Mouse (Mus musculus) naive thymus-derived CD4-positive, alpha-beta T cell, adult 2 months (primary cell): ENCODE data around the gene Kdm2b.
A peak's percentile ranks its signal among the peaks of the same experiment; 100 is the strongest.

Source experiments
- DNase-seq: peaks from one replicate; pipeline ENCODE4 v3.0.0-alpha.2; 2011; ENCODE audit warnings: low read depth

The Kdm2b gene

DNA sequence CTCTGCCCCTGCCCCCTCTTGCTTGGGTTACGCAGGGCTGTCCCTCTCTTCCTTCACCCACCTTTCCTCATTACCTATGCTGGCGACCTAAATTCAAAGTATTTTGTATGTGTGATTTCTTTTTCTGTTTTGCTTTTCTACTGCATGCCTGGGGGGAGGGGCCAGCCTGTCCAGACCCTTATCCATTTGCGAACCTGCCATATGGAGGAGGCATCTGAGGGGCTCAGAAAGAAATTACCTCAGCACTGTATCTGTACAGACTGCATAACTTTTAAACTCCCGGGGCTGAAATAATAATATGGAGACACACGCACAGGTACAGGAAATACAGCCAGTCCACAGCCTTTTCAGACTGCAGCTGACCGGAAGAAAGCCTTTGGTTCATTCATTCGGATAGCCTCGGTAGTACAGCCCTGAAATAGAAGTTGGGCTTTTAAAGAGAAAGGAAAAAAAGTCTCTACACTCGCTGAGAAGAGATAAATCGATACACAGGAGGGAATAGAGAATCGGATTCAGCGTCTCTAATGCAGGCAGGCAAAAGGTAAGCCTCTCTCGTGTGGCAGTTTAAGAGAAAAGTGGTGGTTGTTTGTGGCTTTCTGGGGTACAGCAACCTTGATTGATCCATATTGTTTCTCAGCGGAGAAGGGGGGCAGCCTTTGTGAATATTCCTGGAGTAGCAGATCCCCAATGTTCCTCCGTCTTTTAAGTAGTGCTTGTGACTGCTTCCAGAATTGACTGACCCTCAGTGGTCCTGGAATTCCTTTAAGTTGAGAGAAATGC is at the start of gene Kdm2b:
Gene Kdm2b (minus strand): TSS at position 273 of the 780 bp plus-strand sequence.
- DNase-seq = peak; percentile 77

DNA sequence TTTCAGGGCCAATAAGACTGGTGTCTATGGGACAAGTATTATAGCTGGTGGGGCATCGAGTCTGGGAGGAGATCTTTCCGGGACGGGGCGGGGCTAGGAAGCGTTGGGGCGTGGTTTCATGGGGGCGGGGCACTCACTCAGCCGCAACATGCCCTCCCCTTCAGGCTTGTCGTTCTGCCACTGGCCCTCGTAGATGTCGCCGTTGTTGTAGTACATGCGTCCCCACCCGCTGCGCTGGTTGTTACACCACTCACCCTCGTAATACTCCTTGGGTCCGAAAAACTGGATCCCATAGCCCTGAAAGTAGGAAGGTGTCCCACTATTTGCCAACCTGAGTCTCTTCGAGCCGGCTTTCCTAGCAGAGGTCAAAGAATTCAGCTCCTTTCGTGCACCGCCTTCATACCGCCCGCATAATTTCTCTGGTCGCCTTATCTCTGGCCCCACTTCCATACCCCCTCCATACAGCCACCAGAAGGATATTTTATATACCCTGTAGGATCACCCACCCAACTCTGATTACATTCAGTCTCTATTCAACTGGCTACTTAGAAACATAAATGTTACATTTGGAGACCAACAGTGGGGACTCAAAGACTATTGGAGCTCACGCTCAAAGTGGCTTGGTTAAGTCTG is 49.6 kb upstream of the Kdm2b start:
- DNase-seq = peak; percentile 89

DNA sequence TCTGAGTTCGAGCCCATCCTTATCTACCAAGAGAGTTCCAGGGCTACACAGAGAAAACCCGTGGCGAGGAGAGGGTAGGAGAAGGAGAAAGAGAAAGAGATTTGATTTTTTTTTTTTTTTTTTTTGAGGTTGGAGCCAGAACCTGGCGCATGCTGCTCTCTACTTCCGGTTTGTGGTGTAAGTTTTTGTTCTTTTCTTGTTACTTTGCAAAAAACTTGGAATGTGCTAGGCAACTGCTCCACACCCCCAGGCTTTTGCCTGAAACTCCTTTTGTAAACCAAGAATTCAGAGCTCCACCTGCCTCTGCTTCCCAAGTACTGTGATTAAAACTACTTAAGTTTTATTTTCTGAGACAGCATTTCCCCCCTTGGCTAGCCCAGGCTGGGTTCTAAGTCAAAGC is 48.5 kb upstream of the Kdm2b start:
- peak; percentile 62 for DNase-seq

DNA sequence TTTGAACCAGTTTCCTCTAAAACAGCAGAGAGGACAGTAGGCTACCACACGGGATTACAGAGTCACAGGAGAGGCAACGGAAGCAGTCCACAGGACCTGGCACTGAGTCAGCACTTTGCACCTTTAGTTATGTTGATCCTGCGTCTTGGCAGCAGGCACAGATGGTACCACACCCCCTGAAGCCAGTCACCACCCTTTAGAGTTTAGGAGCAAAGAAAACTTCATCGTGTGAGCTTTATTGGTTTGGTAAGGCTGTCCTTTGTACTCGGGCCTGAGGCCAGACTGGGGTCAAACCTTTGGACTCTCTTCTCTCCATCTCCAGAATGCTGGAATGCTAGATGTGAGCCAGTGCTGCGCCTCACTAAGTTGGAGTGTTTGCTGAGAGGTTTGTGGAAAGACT is 45.9 kb upstream of the Kdm2b start:
- no peak for DNase-seq

DNA sequence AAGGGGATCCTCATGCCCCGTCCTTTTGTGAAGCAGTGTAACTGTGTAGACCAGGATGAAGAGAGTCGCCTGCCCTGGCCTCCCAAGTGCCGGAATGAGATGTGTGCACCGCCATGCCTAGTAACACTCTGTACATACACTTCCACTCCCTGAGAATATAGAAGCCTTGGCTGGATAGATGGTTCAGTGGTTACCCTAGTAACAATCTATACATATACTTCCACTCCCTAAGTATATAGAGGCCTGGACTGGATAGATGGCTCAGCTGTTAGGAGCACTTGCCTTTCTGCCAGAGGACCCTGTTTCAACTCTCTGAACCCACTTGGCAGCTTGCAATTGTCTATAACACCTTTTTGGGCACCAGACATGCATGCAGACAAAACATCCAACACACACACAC is 45.5 kb upstream of the Kdm2b start:
- DNase-seq = no peak

DNA sequence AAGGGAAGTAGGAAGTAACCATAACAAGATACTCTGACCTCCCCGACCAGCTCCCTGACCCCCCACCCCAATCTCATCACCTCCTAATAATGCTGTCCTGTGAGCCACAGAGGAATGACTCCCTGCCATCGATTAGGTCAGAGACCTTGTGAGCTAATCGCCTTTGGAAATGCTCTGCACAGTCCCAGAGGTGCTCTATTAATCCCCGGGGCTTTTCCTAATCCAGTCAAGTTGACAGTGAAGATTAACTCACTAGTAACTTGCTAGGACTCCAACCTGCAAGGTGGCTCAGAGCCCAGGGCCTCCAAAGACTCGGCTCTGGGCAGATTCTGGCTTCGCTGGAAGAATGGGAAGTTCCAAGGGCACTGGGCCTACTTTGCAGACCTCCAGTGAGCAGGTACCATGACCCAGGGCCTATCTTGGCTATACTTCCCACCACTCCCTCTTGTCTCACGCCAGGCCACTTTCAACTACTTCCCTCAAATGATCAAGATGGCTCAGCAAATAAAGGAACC is 44.1 kb upstream of the Kdm2b start:
- no peak for DNase-seq

DNA sequence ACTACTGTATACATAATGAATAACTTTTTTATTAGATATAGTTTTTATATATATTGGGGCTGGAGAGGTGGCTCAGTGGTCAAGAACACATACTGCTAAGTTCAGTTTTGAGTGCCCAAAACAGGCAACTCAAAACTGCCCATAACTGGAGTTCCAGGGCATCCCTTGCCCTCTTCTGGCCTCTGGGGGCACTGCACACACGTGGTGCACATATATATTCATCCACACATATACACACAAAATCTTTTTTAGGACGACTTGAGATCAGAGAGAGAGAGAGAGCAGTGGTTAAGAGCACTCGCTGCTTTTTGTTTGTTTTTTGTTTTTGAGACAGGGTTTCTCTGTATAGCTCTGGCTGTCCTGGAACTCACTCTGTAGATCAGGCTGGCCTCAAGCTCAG is 41.7 kb upstream of the Kdm2b start:
- DNase-seq = no peak

DNA sequence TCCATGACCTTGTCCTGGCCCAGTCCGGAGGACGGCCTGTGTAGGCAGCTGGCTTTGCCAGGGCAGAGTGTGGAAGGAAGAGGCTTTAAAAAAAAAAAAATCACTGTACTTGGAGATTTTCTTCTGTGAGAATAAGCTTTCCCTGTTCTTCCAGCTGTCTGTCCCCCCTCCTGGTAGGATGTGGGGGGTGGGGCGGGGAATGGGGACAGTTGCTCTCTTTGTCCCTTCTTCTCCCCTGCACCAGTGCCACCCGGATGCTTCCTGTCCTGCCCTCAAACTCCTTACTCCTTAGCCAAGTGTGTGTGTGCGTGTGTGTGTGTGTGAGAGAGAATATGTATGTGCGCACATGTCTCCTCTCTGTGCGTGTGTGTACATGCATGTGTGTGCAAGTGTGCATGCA is 40.1 kb upstream of the Kdm2b start:
- DNase-seq = no peak

DNA sequence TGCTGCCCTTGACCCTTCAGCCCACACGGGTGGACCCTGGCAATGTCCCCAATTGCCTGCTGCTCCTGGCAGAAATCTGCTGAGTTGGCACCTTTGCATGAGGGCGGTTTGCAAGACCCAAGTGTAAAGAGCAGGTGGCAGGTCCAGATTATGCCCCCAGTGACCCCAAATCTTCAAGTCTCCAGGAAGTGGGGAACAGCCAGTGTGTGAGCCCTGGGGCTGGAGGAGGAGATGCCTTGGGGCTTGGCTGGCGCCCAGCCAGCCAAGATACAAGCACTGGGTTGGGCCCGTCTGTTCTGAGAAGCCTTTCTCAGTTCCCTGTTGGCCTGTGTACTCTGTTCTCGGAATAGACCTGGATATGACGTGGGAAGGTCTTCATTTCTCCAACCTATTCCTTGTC is 37.8 kb upstream of the Kdm2b start:
- no peak for DNase-seq

DNA sequence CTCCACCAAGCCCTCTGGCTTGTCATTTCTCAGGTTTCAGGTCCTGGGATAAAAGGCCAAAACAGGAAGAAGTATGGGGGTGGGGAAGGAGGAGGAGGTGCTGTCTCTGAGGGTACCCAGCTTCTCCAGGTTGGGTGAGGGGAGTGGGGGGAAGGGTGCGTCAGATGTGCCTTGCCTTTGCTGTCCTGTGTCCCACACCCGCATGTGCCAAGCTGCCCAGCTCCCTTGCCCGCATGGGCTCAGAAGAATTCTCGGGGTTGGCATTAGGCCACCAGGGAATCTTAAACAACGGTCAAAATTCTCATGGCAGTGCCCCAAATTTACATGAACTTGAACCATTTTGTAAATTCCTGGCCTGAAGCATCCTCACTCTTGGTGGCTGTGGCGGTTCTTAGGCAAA is 36.8 kb upstream of the Kdm2b start:
- DNase-seq = no peak

DNA sequence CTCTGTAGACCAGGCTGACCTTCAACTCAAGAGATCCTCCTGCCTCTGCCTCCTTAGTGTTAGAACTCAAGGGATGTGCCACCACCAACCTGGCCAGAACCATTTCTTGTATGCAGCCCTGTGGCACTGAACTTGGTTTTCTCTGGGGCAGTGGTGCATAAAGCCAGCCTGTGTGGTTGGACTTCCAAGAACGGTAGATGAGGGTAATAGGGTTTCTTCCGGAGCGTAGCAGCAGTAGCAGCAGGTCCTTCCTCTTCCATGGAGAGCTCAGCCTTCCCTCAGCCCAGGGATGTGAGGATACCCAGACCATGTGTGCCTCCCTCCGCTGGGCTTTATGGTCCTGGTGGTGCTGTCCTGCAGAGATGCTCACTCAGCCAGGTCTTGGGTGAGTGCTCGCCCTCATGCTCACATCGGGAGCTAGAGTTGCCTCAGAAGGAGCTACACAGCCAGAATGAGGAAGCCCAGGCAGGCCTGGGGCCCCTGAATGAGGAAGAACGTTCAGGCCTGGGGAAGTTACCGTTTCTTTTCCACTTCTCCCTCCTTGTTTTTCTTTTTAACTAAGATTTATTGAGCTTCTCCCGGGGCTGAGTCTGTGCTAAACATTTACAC is 35.4 kb upstream of the Kdm2b start:
- no peak for DNase-seq

DNA sequence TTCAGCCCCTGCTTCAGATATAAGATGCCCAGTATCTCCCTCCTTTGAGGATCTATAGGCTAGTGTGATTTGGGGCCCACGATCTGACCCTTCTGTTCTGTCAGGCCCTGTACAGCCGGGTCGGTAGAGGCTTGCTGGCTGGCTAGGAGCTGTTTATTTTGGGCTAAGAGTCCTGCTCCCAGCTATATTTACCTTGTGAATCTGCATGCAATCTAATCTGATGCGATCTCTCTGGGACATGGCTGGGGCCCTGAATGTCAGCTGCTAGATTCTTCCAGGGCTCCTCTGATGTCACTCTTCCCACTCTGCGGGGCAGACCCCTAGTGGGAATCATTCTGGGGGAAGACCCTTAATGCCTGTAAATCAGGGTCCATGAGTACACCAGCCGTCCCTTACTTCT is 34.7 kb upstream of the Kdm2b start:
- no peak for DNase-seq

DNA sequence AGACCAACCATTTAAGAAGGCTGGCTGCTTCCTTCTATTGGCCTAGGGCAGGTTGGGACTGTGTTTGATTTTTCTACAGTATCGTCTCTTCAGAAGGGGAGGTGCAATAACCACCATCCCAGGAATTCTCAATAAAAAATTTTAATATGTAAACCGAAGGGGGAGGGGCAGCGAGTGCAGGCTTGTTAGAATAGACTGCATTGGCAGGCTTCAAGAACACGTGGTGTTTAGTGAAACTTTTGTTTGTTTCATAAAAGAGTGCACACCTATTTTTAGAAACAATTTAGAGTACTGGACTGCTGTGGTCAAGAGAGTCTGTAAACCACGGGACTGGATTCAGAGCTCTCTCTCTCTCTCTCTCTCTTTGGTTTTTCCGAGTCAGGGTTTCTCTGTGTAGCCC is 33.4 kb upstream of the Kdm2b start:
- DNase-seq = no peak

DNA sequence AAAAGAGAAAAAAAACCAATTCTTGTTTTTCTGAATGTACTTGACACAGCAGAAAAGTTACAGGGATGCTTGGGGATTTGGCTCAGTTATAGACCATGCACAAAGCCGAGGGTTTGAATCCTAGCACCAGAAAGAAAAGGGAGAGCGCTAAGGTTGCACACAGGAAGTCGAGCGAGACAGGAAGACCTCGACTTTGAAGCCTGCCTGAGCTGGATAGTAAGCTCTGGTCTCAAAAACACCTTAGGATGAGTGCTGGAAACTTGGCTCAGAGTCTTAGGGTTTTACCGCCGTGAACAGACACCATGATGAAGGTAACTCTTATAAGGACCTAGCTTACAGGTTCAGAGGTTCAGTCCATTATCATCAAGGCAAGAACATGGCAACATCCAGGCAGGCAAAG is 31.8 kb upstream of the Kdm2b start:
- DNase-seq = peak; percentile 74

DNA sequence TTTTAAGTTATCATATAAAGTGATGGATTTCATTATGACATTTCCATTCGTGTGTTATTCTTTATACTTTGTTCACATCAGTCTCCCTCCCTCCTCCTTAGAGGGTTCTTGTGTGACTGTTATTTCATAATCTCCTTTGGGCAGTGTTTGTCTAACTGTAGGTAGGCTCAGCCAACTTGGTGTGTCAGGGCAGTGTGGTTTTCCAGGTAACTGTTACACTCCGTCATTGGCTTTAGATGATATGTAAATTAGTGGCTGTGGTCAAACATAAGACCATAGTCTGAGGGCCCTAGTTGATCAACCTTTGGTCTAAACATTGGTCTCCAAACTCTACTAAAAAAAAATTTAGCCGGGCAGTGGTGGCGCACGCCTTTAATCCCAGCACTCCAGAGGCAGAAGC is 30.8 kb upstream of the Kdm2b start:
- no peak for DNase-seq

DNA sequence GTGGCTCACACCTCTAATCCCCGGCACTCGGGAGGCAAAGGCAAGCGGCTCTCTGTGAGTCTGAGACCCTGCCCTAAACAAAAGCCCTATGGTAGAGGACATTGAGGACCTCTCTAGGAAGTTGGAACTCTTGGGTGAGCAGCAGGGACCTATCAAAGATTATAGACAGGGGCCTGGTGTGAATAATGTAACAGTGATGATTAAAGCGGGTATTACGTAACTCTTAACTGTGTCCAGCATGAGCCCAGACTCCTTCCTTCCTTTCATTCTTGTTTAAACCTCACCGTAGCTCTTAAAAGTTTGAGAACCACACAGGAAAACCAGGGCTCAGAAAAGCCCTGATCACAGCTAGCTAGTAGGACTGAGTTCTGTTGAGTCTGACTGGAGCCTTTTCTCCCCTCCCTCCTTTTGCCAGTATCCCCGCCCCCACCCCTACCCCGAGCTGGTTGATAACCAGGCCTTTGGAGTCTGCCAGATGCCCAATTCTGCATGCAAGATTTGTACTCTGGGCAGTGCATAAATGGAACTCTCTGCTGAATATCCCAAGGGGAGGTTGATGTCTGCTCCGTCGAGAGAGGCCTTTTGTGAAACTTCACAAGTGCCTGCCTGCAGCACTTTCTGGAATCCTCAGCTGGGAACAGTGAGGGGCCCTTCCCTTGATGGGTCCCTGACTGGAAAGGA is 29.9 kb upstream of the Kdm2b start:
- peak; percentile 55 for DNase-seq

DNA sequence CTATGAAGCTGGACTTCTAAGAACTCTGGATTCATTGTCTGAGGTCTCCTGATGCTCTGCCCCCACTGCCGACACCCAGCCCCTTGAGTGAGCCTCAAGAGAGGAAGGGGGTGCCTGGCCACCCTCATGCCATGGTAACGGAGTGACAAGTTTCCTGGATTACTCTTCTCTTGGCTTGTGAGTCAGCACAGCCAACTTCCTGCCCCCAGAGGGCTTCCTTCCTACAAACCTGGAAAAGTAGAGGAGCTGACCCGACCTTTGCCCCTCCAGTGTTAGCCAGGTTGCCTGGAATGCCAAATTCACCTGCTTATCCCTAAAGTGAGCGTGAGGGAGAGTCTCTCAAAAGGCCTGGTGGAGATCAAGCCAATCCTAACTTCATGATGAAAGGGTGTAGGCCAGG is 27.9 kb upstream of the Kdm2b start:
- peak; percentile 48 for DNase-seq

DNA sequence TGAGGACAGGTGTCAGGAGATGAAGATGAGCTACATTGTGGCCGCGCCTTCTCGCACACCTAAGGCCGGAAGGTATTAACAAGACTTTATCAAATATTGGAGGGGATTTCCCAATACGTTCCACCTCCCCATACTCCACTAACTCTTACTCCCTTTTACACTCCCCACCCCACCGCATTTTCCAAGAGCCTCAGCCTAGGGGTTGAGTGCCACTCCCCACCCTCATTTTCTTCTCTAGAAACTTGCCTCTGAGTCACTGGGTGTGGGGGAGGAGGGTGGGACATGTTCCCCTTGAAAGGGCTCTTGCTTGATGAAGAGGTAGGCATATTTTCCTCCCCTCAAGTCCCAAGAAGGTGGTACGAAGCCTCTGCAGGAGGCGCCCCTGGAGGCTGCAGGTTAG is 26.3 kb upstream of the Kdm2b start:
- DNase-seq = peak; percentile 77

DNA sequence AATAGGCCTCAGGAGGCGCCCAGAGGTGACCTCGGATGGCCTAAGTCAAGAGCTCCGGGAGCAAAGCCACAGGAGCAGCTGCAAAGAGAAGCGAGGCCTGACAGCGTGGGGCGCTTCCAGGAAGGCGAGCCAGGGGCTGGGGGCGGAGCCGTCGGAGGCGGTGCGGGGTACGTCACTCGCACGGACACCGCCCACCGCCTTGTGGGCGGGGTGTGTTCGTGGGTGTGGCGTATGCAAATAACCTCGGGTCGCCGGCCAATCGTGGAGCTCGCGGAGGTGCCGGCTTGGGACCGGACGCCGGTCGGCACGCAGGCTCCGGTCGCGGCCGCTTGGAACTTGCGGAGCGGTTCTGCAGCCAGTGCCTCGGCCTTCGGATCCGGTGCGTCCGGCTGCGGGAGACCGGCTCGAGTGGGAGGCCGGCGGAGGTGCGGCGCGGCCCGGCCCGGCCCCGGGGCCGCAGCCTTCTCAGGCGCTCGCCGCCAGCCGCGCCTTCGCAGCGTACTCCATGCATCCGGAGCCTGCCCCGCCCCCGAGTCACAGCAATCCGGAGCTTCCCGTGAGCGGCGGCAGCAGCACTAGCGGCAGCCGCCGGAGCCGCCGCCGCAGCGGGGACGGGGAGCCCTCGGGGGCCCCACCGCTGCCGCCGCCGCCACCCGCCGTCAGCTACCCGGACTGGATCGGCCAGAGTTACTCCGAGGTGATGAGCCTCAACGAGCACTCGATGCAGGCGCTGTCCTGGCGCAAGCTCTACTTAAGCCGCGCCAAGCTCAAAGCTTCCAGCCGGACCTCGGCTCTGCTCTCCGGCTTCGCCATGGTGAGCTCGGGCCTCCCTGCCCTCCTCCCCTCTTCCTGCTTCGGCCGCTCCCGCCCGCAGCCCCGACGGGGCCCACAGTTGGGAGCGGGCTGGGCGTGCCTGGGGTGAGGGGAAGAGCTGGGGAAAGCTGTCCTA is 25.4 kb upstream of the Kdm2b start, which contains the start of gene Orai1:
Gene Orai1 (plus strand): TSS at position 322 of the 949 bp plus-strand sequence.
- peak; percentile 99 for DNase-seq

DNA sequence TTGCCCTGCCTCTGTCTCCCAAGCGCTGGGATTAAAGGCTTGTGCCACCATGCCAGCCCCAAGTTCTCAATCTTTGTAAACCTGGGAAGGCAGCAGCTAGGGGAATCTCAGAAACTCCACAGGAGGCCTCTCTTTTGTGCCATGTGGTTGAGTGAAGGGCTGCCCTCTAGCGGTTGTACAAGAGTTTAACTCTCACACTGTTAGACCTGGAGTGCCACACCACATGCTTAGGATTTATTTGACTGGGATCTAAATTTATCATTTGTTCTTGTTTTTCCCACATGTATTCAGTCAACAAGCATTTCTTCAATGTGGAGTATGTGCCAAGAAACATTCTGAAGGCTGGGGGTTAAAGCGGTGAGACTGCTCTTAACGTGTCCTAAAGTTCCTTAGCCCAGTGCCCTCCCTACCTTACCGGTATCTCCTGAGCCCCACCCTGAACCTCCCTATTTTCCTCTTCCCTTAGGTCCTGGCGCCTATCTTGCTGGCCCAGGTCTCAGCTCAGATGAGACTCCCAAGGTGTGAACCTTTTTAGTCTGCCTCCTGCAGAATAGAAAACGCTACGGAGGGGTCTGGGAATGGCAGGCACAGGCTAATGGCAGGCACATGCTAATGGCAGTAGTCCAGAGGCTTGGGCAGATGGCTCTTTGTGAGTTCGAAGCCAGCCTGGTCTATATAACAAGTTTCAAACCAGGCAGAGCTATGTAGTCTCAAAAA is 24.1 kb upstream of the Kdm2b start:
- DNase-seq = peak; percentile 86

DNA sequence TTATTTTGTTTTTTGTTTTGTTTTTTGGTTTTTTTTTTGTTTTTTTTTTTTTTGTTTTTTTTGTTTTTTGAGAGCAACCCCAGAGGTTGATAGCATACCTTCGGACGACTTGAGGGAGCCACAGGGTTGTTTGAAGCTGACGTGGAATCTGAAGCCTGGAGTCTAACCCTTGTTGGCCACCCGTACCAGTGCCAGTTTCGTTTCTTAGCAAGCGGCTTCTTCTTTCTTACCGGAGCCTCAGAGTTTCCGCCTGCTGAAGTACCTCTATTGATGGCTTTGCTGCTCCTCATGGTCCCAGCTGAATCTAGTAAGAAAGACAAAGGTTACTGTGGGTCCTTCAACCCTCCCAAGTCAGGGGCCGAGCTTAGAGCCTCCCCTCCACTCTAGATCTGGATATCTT is 22.1 kb upstream of the Kdm2b start:
- no peak for DNase-seq
